Mouse (Mus musculus): ENCODE measurements around the gene Ciz1. TPM values are rescaled to one million over a fixed set of nuclear protein-coding genes. Genes with fewer than 3 reads are reported as not detected.
"Not testable (repeated sequence)": the region's sequence is repeated elsewhere in the genome, so short reads cannot be mapped to it uniquely, and the experiment has no call there.

The Ciz1 gene
- polyA plus RNA-seq, 1 experiment from 2014 or later, result 65.8 TPM

- no peak for DNase-seq (ENCODE audit: low spot score)
- no peak overlapping the region for H3K27ac ChIP-seq (replicated peaks)
- H3K4me3 ChIP-seq, result no peak overlapping the region
- whole genome bisulfite sequencing, result 76% methylated on average over 3 of the region's 3 CpGs
- H3K36me3 ChIP-seq (replicated peaks), result no peaks in the 10 kb centered on the region
- no peaks in the 10 kb centered on the region for H3K9me3 ChIP-seq
- peaks cover 49% of the 10 kb centered on the region for H3K4me1 ChIP-seq
- no peaks in the 10 kb centered on the region for H3K27me3 ChIP-seq (replicated peaks; ENCODE audit: low read depth, poor library complexity, severe bottlenecking)
Measured at GRCm38 (mm10) chr2:32357710-32358109, 5.6 kb downstream of the Ciz1 start.

- DNase-seq (ENCODE audit: low spot score), result no peak
- H3K27me3 ChIP-seq (replicated peaks; ENCODE audit: low read depth, poor library complexity, severe bottlenecking), result no peaks in the 10 kb centered on the region
- WGBS, result 68% methylated on average over 10 of the region's 10 CpGs
Measured at GRCm38 (mm10) chr2:32358381-32358780, 6.3 kb downstream of the Ciz1 start.

GRCm38 (mm10) chr2:32360741-32361140 is 8.6 kb downstream of the Ciz1 start:
- H3K27me3 ChIP-seq (replicated peaks; ENCODE audit: low read depth, poor library complexity, severe bottlenecking), result no peaks in the 10 kb centered on the region
- H3K27ac ChIP-seq (replicated peaks), result no peak overlapping the region
- H3K4me1 ChIP-seq, result peaks cover 51% of the 10 kb centered on the region
- H3K36me3 ChIP-seq (replicated peaks), result peaks cover 18% of the 10 kb centered on the region
- H3K9me3 ChIP-seq, result no peaks in the 10 kb centered on the region
- peak overlapping the region; percentile 54 for H3K4me3 ChIP-seq
- WGBS, result 4% methylated on average over 14 of the region's 14 CpGs
- peak; percentile 81 for DNase-seq (ENCODE audit: low spot score)

More at GRCm38 (mm10) chr2:32358381-32358780, 6.3 kb downstream of the Ciz1 start:
- no peaks in the 10 kb centered on the region for H3K36me3 ChIP-seq (replicated peaks)
- H3K27ac ChIP-seq (replicated peaks), result no peak overlapping the region
- peaks cover 47% of the 10 kb centered on the region for H3K4me1 ChIP-seq
- H3K9me3 ChIP-seq, result no peaks in the 10 kb centered on the region
- no peak overlapping the region for H3K4me3 ChIP-seq

GRCm38 (mm10) chr2:32361437-32361836 is 9.3 kb downstream of the Ciz1 start:
- WGBS, result 1% methylated on average over 24 of the region's 24 CpGs
- Histone ChIP-seq H3K4me3 (peak overlapping the region; percentile 54), H3K27me3 (replicated peaks; ENCODE audit: low read depth, poor library complexity, severe bottlenecking) (no peaks in the 10 kb centered on the region), H3K9me3 (no peaks in the 10 kb centered on the region), H3K36me3 (replicated peaks) (peaks cover 25% of the 10 kb centered on the region), H3K4me1 (peaks cover 51% of the 10 kb centered on the region), H3K27ac (replicated peaks) (peak overlapping the region; percentile 52)
- DNase-seq (ENCODE audit: low spot score), result peak; percentile 80

- Histone ChIP-seq H3K4me1 (peaks cover 51% of the 10 kb centered on the region), H3K36me3 (replicated peaks) (peaks cover 34% of the 10 kb centered on the region), H3K4me3 (peak overlapping the region; percentile 90), H3K27ac (replicated peaks) (peak overlapping the region; percentile 95)
- 40% methylated on average over 5 of the region's 5 CpGs for WGBS
- not testable (repeated sequence) for H3K27me3 ChIP-seq (replicated peaks; ENCODE audit: low read depth, poor library complexity, severe bottlenecking); DNase-seq (ENCODE audit: low spot score); H3K9me3 ChIP-seq
Measured at GRCm38 (mm10) chr2:32362274-32362673, 10.1 kb downstream of the Ciz1 start.

- peak overlapping the region; percentile 90 for H3K4me3 ChIP-seq
- WGBS, result under 1% methylated on average over 53 of the region's 53 CpGs
- peak overlapping the region; percentile 95 for H3K27ac ChIP-seq (replicated peaks)
- H3K9me3 ChIP-seq, result no peaks in the 10 kb centered on the region
- DNase-seq (ENCODE audit: low spot score), result peak; percentile 93
- no peaks in the 10 kb centered on the region for H3K27me3 ChIP-seq (replicated peaks; ENCODE audit: low read depth, poor library complexity, severe bottlenecking)
- peaks cover 40% of the 10 kb centered on the region for H3K36me3 ChIP-seq (replicated peaks)
- peaks cover 46% of the 10 kb centered on the region for H3K4me1 ChIP-seq
Measured at GRCm38 (mm10) chr2:32362817-32363340, 10.8 kb downstream of the Ciz1 start.

GRCm38 (mm10) chr2:32363376-32364106 is 11.4 kb downstream of the Ciz1 start:
- peak overlapping the region; percentile 95 for H3K27ac ChIP-seq (replicated peaks)
- no peaks in the 10 kb centered on the region for H3K27me3 ChIP-seq (replicated peaks; ENCODE audit: low read depth, poor library complexity, severe bottlenecking)
- H3K4me3 ChIP-seq, result peak overlapping the region; percentile 90
- peaks cover 46% of the 10 kb centered on the region for H3K4me1 ChIP-seq
- no peak for DNase-seq (ENCODE audit: low spot score)
- no peaks in the 10 kb centered on the region for H3K9me3 ChIP-seq
- peaks cover 46% of the 10 kb centered on the region for H3K36me3 ChIP-seq (replicated peaks)
- WGBS, result 9% methylated on average over 19 of the region's 19 CpGs

- peaks cover 45% of the 10 kb centered on the region for H3K4me1 ChIP-seq
- peak overlapping the region; percentile 90 for H3K4me3 ChIP-seq
- no peaks in the 10 kb centered on the region for H3K9me3 ChIP-seq
- peak overlapping the region; percentile 95; the same call in 1 of the 2 replicates for H3K27ac ChIP-seq (replicated peaks)
- no peaks in the 10 kb centered on the region for H3K27me3 ChIP-seq (replicated peaks; ENCODE audit: low read depth, poor library complexity, severe bottlenecking)
- WGBS, result 88% methylated on average over 8 of the region's 8 CpGs
- no peak for DNase-seq (ENCODE audit: low spot score)
- H3K36me3 ChIP-seq (replicated peaks), result peaks cover 52% of the 10 kb centered on the region
Measured at GRCm38 (mm10) chr2:32364121-32364520, 12.0 kb downstream of the Ciz1 start.

- no peak for DNase-seq (ENCODE audit: low spot score)
- Histone ChIP-seq H3K4me1 (peaks cover 20% of the 10 kb centered on the region), H3K36me3 (replicated peaks) (peaks cover 84% of the 10 kb centered on the region), H3K4me3 (no peak overlapping the region), H3K9me3 (no peaks in the 10 kb centered on the region), H3K27ac (replicated peaks) (no peak overlapping the region), H3K27me3 (replicated peaks; ENCODE audit: low read depth, poor library complexity, severe bottlenecking) (no peaks in the 10 kb centered on the region)
- WGBS, result 94% methylated on average over 5 of the region's 5 CpGs
Measured at GRCm38 (mm10) chr2:32367315-32367714, 15.2 kb downstream of the Ciz1 start.

GRCm38 (mm10) chr2:32374191-32374590 is 22.1 kb downstream of the Ciz1 start:
- DNase-seq (ENCODE audit: low spot score), result no peak
- no peak overlapping the region for H3K27ac ChIP-seq (replicated peaks)
- H3K4me1 ChIP-seq, result peaks cover 3% of the 10 kb centered on the region; the same call in 1 of the 2 replicates
- no peak overlapping the region for H3K4me3 ChIP-seq
- H3K36me3 ChIP-seq (replicated peaks), result peaks cover 100% of the 10 kb centered on the region
- WGBS, result 84% methylated on average over 10 of the region's 10 CpGs
- no peaks in the 10 kb centered on the region for H3K27me3 ChIP-seq (replicated peaks; ENCODE audit: low read depth, poor library complexity, severe bottlenecking)
- H3K9me3 ChIP-seq, result no peaks in the 10 kb centered on the region

GRCm38 (mm10) chr2:32375317-32375940 is 23.3 kb downstream of the Ciz1 start:
- DNase-seq (ENCODE audit: low spot score), result no peak
- Histone ChIP-seq H3K36me3 (replicated peaks) (peaks cover 95% of the 10 kb centered on the region), H3K4me3 (no peak overlapping the region), H3K27ac (replicated peaks) (no peak overlapping the region), H3K27me3 (replicated peaks; ENCODE audit: low read depth, poor library complexity, severe bottlenecking) (peaks cover 4% of the 10 kb centered on the region; the same call in 1 of the 2 replicates), H3K9me3 (no peaks in the 10 kb centered on the region), H3K4me1 (peaks cover 3% of the 10 kb centered on the region; the same call in 1 of the 2 replicates)
- 92% methylated on average over 13 of the region's 13 CpGs for WGBS

GRCm38 (mm10) chr2:32376963-32377362 is 24.8 kb downstream of the Ciz1 start:
- DNase-seq (ENCODE audit: low spot score), result no peak
- no peaks in the 10 kb centered on the region for H3K9me3 ChIP-seq
- H3K27ac ChIP-seq (replicated peaks), result no peak overlapping the region
- H3K4me1 ChIP-seq, result peaks cover 13% of the 10 kb centered on the region
- peaks cover 80% of the 10 kb centered on the region for H3K36me3 ChIP-seq (replicated peaks)
- peaks cover 9% of the 10 kb centered on the region for H3K27me3 ChIP-seq (replicated peaks; ENCODE audit: low read depth, poor library complexity, severe bottlenecking)
- H3K4me3 ChIP-seq, result no peak overlapping the region
- 92% methylated on average over 10 of the region's 10 CpGs for WGBS
